Mouse (Mus musculus): ENCODE measurements around the gene Fgfrl1. TPM values are rescaled to one million over a fixed set of nuclear protein-coding genes. Genes with fewer than 3 reads are reported as not detected.
"Not testable (repeated sequence)": the region's sequence is repeated elsewhere in the genome, so short reads cannot be mapped to it uniquely, and the experiment has no call there.

The Fgfrl1 gene
- total RNA-seq, 2 experiments from 2014 or later: 18.5 to 22.5 TPM

DNA sequence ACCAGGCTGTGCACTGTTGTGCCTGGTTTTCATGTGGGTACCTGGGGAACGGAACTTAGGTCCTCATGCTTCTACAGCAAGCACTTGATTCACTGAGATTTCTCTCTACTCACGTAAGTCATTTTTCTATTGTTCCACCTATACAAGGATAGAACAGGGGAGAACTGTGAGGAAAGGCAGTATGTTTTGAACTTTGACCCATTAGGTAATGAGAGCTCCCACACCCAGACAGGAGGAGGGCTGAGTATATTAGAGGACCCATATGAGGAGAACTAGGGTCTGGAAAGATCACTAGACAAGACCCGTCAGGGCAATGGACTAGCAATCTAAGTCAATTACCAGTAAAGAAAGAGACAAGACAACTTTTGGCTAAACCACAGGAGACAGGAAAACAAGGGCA, 52.4 kb downstream of the Fgfrl1 start:
- DNase-seq (ENCODE audit: low spot score in 2 of 2): no peak

DNA sequence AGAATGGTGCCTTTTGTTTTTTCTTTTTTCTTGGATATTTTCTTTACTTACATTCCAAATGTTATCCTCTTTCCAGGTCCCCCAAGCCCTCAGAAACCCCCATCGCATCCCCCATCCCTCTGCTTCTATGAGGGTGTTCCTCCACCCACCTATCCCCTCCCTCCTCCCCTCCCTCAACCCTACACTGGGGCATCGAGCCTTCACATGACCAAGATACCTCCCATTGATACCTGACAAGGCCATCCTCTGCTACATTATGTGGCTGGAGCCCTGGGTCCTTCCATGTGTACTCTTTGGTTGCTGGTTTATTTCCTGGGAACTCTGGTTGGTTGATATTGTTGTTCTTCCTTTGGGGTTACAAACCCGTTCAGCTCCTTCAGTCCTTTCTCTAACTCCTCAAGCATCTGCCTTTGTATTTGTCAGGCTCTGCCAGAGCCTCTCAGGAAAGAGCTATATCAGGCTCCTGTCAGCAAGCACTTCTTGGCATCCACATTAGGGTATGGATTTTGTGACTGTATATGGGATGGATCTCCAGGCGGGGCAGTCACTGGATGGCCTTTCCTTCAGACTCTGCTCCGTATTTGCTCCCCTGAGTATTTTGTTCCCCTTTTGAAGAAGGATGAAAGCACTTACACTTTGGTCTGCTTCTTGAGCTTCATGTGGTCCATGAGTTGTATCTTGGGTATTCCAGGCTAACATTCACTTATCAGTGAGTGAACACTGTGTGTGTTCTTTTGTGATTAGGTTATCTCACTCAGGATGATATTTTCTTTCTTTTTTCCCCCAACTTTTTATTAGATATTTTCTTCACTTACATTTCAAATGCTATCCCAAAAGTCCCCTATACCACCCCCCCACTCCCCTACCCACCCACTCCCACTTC, 58.4 kb downstream of the Fgfrl1 start:
- DNase-seq (ENCODE audit: low spot score in 2 of 2): no peak

DNA sequence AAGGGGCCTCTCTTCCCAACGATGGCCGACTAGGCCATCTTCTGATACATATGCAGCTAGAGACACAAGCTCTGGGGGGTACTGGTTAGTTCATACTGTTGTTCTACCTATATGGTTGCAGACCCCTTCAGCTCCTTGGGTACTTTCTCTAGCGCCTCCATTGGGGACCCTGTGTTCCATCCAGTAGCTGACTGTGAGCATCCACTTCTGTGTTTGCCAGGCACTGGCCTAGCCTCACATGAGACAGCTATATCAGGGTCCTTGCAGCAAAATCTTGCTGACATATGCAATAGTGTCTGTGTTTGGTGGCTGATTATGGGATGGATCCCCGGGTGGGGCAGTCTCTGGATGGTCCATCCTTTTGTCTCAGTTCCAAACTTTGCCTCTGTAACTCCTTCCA, 59.1 kb downstream of the Fgfrl1 start:
- DNase-seq (ENCODE audit: low spot score in 2 of 2): not testable (repeated sequence)

Other genes with a start within 250 kb of the Fgfrl1 start
- gene Mfsd7a, start 243.5 kb upstream of the Fgfrl1 start, total RNA-seq (2021): under 1 TPM; 0.41 to 0.80 TPM
- gene Pcgf3, start 231.2 kb upstream of the Fgfrl1 start, total RNA-seq (2021): 10 to 100 TPM; 69.3 to 71.4 TPM
- gene Cplx1, start 142.4 kb upstream of the Fgfrl1 start, total RNA-seq (2021): 100 to 1,000 TPM; 396 to 463 TPM
- 10 to 100 TPM; 87.7 to 89.7 TPM for gene Gak, start 62.6 kb upstream of the Fgfrl1 start, total RNA-seq (2021)
- 10 to 100 TPM; 35.8 to 36.6 TPM for gene Tmem175, start 62.6 kb upstream of the Fgfrl1 start, total RNA-seq (2021)
- gene Idua, start 32.1 kb upstream of the Fgfrl1 start, total RNA-seq (2021): 1 to 10 TPM; 8.6 to 9.4 TPM
- gene Dgkq, start 22.7 kb upstream of the Fgfrl1 start, total RNA-seq (2021): 10 to 100 TPM; 56.4 to 61.2 TPM
- gene Slc26a1, start 16.8 kb upstream of the Fgfrl1 start, total RNA-seq (2021): 1 to 10 TPM; 2.6 to 3.2 TPM
- not detected for gene Rnf212, start 82.6 kb downstream of the Fgfrl1 start, total RNA-seq (2021)
- not detected for gene Tmed11, start 103.0 kb downstream of the Fgfrl1 start, total RNA-seq (2021)
- gene Vmn2r8, start 116.5 kb downstream of the Fgfrl1 start, total RNA-seq (2021): not detected
- not detected for gene Vmn2r9, start 160.2 kb downstream of the Fgfrl1 start, total RNA-seq (2021)